In the genomic region with DNA sequence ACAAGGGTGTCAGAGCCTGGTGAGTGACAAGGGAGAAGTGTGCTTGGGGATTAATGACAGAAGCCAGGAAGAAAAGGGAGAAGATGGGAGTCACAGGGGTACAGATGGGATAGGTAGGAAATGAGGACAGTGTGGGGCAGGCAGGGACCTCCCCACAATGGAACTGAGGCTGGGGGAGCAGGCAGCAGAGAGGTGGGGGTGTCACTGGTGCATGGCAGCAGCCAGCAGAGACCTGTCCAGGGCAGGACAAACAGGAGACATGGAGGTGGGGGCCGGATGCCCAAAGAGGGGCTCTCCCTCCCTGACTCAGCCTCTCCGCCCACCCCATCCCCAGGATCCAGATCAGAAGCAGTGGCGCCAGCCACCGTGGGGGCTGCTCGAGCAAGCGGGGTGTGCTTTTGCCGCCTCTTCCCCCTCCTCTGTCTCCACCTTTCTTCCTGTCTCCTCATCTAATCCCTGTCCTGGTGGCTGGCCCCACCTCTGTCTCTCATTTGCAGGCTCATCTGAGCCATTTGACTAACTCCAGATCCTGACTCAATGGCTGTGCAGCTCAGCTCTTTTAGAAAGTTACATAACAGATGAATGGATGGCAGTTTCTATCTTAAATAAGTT, we compare ENCODE assay signal across 9 mouse cellular contexts. TPM values are rescaled to one million over a fixed set of nuclear protein-coding genes. Genes with fewer than 3 reads are reported as not detected.
DNase-seq lines count a peak whose midpoint lies in the region; ATAC-seq and TF ChIP-seq lines count a peak whose summit lies in the region.
"Had no signal": no experiment of that assay in that cellular context is flagged by ENCODE, and none has a peak within 500 bp of the region (broad histone marks: within the 10 kb centered on the region; RNA-seq: fewer than 3 reads in every experiment).

No protein-coding gene starts in this region.

- H3K4me2 ChIP-seq in liver, embryonic 11.5 days = peak overlapping the region; percentile 2; the same call in 1 of the 2 replicates
- peak overlapping the region; percentile 56 for H3K4me2 ChIP-seq in heart, embryonic 14.5 days (ENCODE audit: low read length)
- H3K4me2 ChIP-seq in limb, embryonic 14.5 days (replicated peaks; ENCODE audit: low read depth, low read length, severe bottlenecking) = peak overlapping the region; percentile 25; the same call in 1 of the 2 replicates
- H3K4me2 ChIP-seq: liver, embryonic 15.5 days had no signal

- no peak; the same call in 1 of the 2 replicates for TF ChIP-seq POLR2A in bone marrow, adult 2 months (IDR thresholded peaks at IDR 0.05; ENCODE audit: borderline replicate concordance, control insufficient read depth, low read depth, low read length)
- TF ChIP-seq POLR2A in limb, embryonic 14.5 days (IDR thresholded peaks at IDR 0.05; ENCODE audit: borderline replicate concordance, extremely low read depth, insufficient read depth, insufficient read length) = no peak

- no peaks in the 10 kb centered on the region for H3K9me3 ChIP-seq in liver, embryonic 11.5 days (ENCODE audit: control insufficient read depth, low read length)
- H3K9me3 ChIP-seq in heart, embryonic 14.5 days (ENCODE audit: control insufficient read depth, low read length) = no peaks in the 10 kb centered on the region
- no peaks in the 10 kb centered on the region for H3K9me3 ChIP-seq in limb, embryonic 14.5 days (ENCODE audit: control insufficient read depth, low read length)
- H3K9me3 ChIP-seq: liver, embryonic 15.5 days had no signal

- 33% methylated on average over 7 of the region's 7 CpGs for WGBS in liver, embryonic 11.5 days
- 40% methylated on average over 7 of the region's 7 CpGs for WGBS in bone marrow, adult 2 months
- WGBS in heart, embryonic 14.5 days = 13% methylated on average over 6 of the region's 7 CpGs
- 4% methylated on average over 7 of the region's 7 CpGs for WGBS in limb, embryonic 14.5 days

- H3K9ac ChIP-seq in liver, embryonic 11.5 days (ENCODE audit: low read depth, low read length) = no peak overlapping the region
- H3K9ac ChIP-seq in heart, embryonic 14.5 days (ENCODE audit: low read length) = peak overlapping the region; percentile 62
- peak overlapping the region; percentile 34; the same call in 1 of the 2 replicates for H3K9ac ChIP-seq in limb, embryonic 14.5 days (ENCODE audit: low read depth, low read length, severe bottlenecking)
- H3K9ac ChIP-seq: liver, embryonic 15.5 days had no signal

- no peak for ATAC-seq in liver, embryonic 11.5 days (replicated peaks; ENCODE audit: low FRiP score)
- ATAC-seq in heart, embryonic 14.5 days (ENCODE audit: insufficient number of reproducible peaks, insufficient read depth, low FRiP score, low read depth) = peak; percentile 18; the same call in 1 of the 2 replicates
- 0 out of 2 replicates have a peak, but pooled peaks have one; percentile 5 for ATAC-seq in limb, embryonic 14.5 days (ENCODE audit: low FRiP score, low read depth)

- no peak for DNase-seq in liver, embryonic 11.5 days (ENCODE audit: low spot score)
- no peak for DNase-seq in liver
- DNase-seq in limb, embryonic 14.5 days (ENCODE audit: low spot score) = no peak
- DNase-seq in splenic B cell, adult 2 months (ENCODE audit: low read depth, low spot score) = peak; percentile 38
- no peak for DNase-seq in yolk sac, embryonic 10.5 days (ENCODE audit: low spot score)
- no peak for DNase-seq in cerebellum, adult 9-11 months

- H3K36me3 ChIP-seq in liver, embryonic 11.5 days (ENCODE audit: control insufficient read depth, insufficient read depth, low read length) = peaks cover 29% of the 10 kb centered on the region
- H3K36me3 ChIP-seq in heart, embryonic 14.5 days (ENCODE audit: control insufficient read depth, insufficient read depth, low read length) = peaks cover 35% of the 10 kb centered on the region
- H3K36me3 ChIP-seq in limb, embryonic 14.5 days (ENCODE audit: control insufficient read depth, insufficient read depth, low read length) = peaks cover 38% of the 10 kb centered on the region
- H3K36me3 ChIP-seq in splenic B cell, adult 2 months (ENCODE audit: control insufficient read depth, insufficient read depth, low read length, poor library complexity, severe bottlenecking) = peaks cover 13% of the 10 kb centered on the region

- H3K4me3 ChIP-seq in liver, embryonic 11.5 days (ENCODE audit: low read depth, low read length) = no peak overlapping the region
- H3K4me3 ChIP-seq in bone marrow, adult 2 months (replicated peaks; ENCODE audit: control insufficient read depth, low read depth, low read length) = no peak overlapping the region
- no peak overlapping the region for H3K4me3 ChIP-seq in heart, embryonic 14.5 days (ENCODE audit: control insufficient read depth in 1 of 2, insufficient read depth in 1 of 2, low read depth in 1 of 2, low read length in 2 of 2)
- no peak overlapping the region for H3K4me3 ChIP-seq in limb, embryonic 14.5 days (replicated peaks; ENCODE audit: low read length)
- H3K4me3 ChIP-seq: liver, embryonic 15.5 days had no signal

- TF ChIP-seq CTCF in bone marrow, adult 2 months (IDR thresholded peaks at IDR 0.05; ENCODE audit: control insufficient read depth, insufficient read depth, low read length) = no peak

- no peak overlapping the region for H3K27ac ChIP-seq in liver, embryonic 11.5 days (ENCODE audit: low read depth, low read length)
- H3K27ac ChIP-seq in bone marrow, adult 2 months (ENCODE audit: control insufficient read depth, insufficient read depth, low read depth, low read length, poor library complexity) = peak overlapping the region; percentile 82
- H3K27ac ChIP-seq in heart, embryonic 14.5 days (replicated peaks in 1 of 2; ENCODE audit: control insufficient read depth in 1 of 2, insufficient read depth in 1 of 2, low read depth in 2 of 2, low read length in 2 of 2) = peak overlapping the region; percentile 19 to 76; a peak in 3 of 4 replicates
- no peak overlapping the region for H3K27ac ChIP-seq in limb, embryonic 14.5 days (replicated peaks; ENCODE audit: low read depth, low read length)

- no peaks in the 10 kb centered on the region for H3K27me3 ChIP-seq in liver, embryonic 11.5 days (replicated peaks; ENCODE audit: control insufficient read depth, insufficient read depth, low read length)
- H3K27me3 ChIP-seq in heart, embryonic 14.5 days (ENCODE audit: control insufficient read depth, insufficient read depth, low read length) = no peaks in the 10 kb centered on the region
- H3K27me3 ChIP-seq in limb, embryonic 14.5 days (ENCODE audit: control insufficient read depth, insufficient read depth, low read length) = no peaks in the 10 kb centered on the region
- H3K27me3 ChIP-seq in splenic B cell, adult 2 months (ENCODE audit: control insufficient read depth, insufficient read depth, low read length, poor library complexity, severe bottlenecking) = no peaks in the 10 kb centered on the region
- H3K27me3 ChIP-seq: liver, embryonic 15.5 days had no signal

- H3K4me1 ChIP-seq in liver, embryonic 11.5 days (replicated peaks; ENCODE audit: control insufficient read depth, insufficient read depth, low read length) = peaks cover 46% of the 10 kb centered on the region
- peaks cover 19% of the 10 kb centered on the region for H3K4me1 ChIP-seq in bone marrow, adult 2 months (ENCODE audit: control insufficient read depth, insufficient read depth, low read length)
- H3K4me1 ChIP-seq in heart, embryonic 14.5 days (ENCODE audit: control insufficient read depth in 2 of 2, insufficient read depth in 2 of 2, low read length in 2 of 2) = peaks cover 41 to 52% of the 10 kb centered on the region in 2 experiments
- H3K4me1 ChIP-seq in limb, embryonic 14.5 days (ENCODE audit: control insufficient read depth, insufficient read depth, low read length) = peaks cover 23% of the 10 kb centered on the region

RNA-seq across cellular contexts. Expression of a gene that starts 8.3 kb away (rescaled TPM):
- polyA plus RNA-seq in liver, embryonic 11.5 days (2014; fragmentation: Nextera tagmentation; extraction: Ambion mirVana) = 33.2 and 33.9 TPM in 2 replicates
- polyA plus RNA-seq in bone marrow, adult 2 months (2011; ENCODE audit: insufficient read depth, insufficient read length, low replicate concordance, missing spikeins) = 33.4 and 65.4 TPM in 2 replicates
- polyA plus RNA-seq in heart, embryonic 14.5 days (2014; fragmentation: Nextera tagmentation; extraction: Ambion mirVana) = 23.4 and 24.5 TPM in 2 replicates
- 64.5 and 84.8 TPM in 2 replicates for polyA plus RNA-seq in limb, embryonic 14.5 days (2012; rRNA removed)
- 28.4 and 32.0 TPM in 2 replicates for polyA plus RNA-seq in limb, embryonic 14.5 days (2014; fragmentation: Nextera tagmentation; extraction: Ambion mirVana)

RNA-seq across cellular contexts. Expression of a gene that starts 23.8 kb away (rescaled TPM):
- polyA plus RNA-seq in liver, embryonic 11.5 days (2014; fragmentation: Nextera tagmentation; extraction: Ambion mirVana) = 14.4 and 16.4 TPM in 2 replicates
- 53.9 and 75.5 TPM in 2 replicates for polyA plus RNA-seq in bone marrow, adult 2 months (2011; ENCODE audit: insufficient read depth, insufficient read length, low replicate concordance, missing spikeins)
- 3.5 and 4.5 TPM in 2 replicates for polyA plus RNA-seq in heart, embryonic 14.5 days (2014; fragmentation: Nextera tagmentation; extraction: Ambion mirVana)
- 16.8 and 19.1 TPM in 2 replicates for polyA plus RNA-seq in limb, embryonic 14.5 days (2012; rRNA removed)
- 2.5 and 3.6 TPM in 2 replicates for polyA plus RNA-seq in limb, embryonic 14.5 days (2014; fragmentation: Nextera tagmentation; extraction: Ambion mirVana)

RNA-seq across cellular contexts. Expression of a gene that starts 30.0 kb away (rescaled TPM):
- 38.2 and 40.9 TPM in 2 replicates for polyA plus RNA-seq in liver, embryonic 11.5 days (2014; fragmentation: Nextera tagmentation; extraction: Ambion mirVana)
- 19.1 and 40.8 TPM in 2 replicates for polyA plus RNA-seq in bone marrow, adult 2 months (2011; ENCODE audit: insufficient read depth, insufficient read length, low replicate concordance, missing spikeins)
- polyA plus RNA-seq in heart, embryonic 14.5 days (2014; fragmentation: Nextera tagmentation; extraction: Ambion mirVana) = 29.4 and 30.5 TPM in 2 replicates
- 28.1 and 39.7 TPM in 2 replicates for polyA plus RNA-seq in limb, embryonic 14.5 days (2012; rRNA removed)
- polyA plus RNA-seq in limb, embryonic 14.5 days (2014; fragmentation: Nextera tagmentation; extraction: Ambion mirVana) = 25.1 and 29.2 TPM in 2 replicates

RNA-seq across cellular contexts. Expression of a gene that starts 35.7 kb away (rescaled TPM):
- polyA plus RNA-seq in liver, embryonic 11.5 days (2014; fragmentation: Nextera tagmentation; extraction: Ambion mirVana) = 2.5 and 3.3 TPM in 2 replicates
- polyA plus RNA-seq in bone marrow, adult 2 months (2011; ENCODE audit: insufficient read depth, insufficient read length, low replicate concordance, missing spikeins) = 2.9 TPM in 1 of 2 replicates, not detected in the other
- polyA plus RNA-seq in heart, embryonic 14.5 days (2014; fragmentation: Nextera tagmentation; extraction: Ambion mirVana) = 1.6 and 2.2 TPM in 2 replicates
- polyA plus RNA-seq in limb, embryonic 14.5 days (2012; rRNA removed) = 1.7 and 2.7 TPM in 2 replicates
- polyA plus RNA-seq in limb, embryonic 14.5 days (2014; fragmentation: Nextera tagmentation; extraction: Ambion mirVana) = 3.2 and 3.6 TPM in 2 replicates

RNA-seq across cellular contexts. Expression of a gene that starts 43.9 kb away (rescaled TPM):
- polyA plus RNA-seq in liver, embryonic 11.5 days (2014; fragmentation: Nextera tagmentation; extraction: Ambion mirVana) = 67.2 and 68.6 TPM in 2 replicates
- polyA plus RNA-seq in bone marrow, adult 2 months (2011; ENCODE audit: insufficient read depth, insufficient read length, low replicate concordance, missing spikeins) = 74.6 and 75.3 TPM in 2 replicates
- polyA plus RNA-seq in heart, embryonic 14.5 days (2014; fragmentation: Nextera tagmentation; extraction: Ambion mirVana) = 47.2 and 50.9 TPM in 2 replicates
- 66.8 and 73.4 TPM in 2 replicates for polyA plus RNA-seq in limb, embryonic 14.5 days (2012; rRNA removed)
- 77.1 and 80.7 TPM in 2 replicates for polyA plus RNA-seq in limb, embryonic 14.5 days (2014; fragmentation: Nextera tagmentation; extraction: Ambion mirVana)

Comparison
In these comparisons a context has a peak if more than half of its experiments do, and no peak if none do; other contexts are left out.
1. H3K27ac ChIP-seq: peak in bone marrow, adult 2 months (single experiment) and heart, embryonic 14.5 days (2 of 2); none in liver, embryonic 11.5 days (single experiment) and limb, embryonic 14.5 days (single experiment).
2. H3K4me2 ChIP-seq: peak in every context shown above with its lines; median percentile 56 in heart, embryonic 14.5 days; 25 in limb, embryonic 14.5 days; 2 in liver, embryonic 11.5 days.